Mouse (Mus musculus): Measurements from ENCODE around the gene Hist3h2ba. TPM values are rescaled to one million over a fixed set of nuclear protein-coding genes. Genes with fewer than 3 reads are reported as not detected.

Gene Hist3h2ba
- polyA plus RNA-seq, 1 experiment from 2014 or later = 36.5 TPM

DNA sequence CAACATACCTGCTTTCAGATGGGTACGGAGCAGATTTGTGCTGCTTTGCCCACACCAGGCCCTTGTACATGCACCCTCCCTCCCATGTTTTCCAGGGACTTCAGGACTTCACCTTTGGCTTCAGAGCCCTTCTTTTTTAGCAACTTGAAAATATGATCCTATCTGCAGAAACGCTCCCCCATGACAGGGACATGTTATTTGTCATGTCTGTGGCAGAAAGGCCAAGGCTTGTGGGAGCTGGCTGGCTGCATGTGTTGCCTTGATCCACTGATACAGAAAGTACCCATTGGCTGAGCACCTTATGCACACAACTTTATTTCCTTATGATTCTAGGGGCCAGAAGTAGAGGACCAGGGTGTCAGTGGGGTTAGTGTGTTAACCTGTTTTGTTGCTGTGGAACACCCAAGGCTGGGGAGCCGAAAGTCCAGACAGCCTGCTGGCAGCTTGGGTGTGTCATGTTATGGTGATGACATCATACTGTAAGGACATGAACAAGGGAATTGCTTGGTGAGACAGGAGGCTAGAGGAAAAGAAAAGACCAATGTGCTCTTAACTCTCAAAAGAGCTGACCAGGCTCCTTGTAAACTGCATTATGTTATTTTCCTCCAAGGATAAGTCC is 36.7 kb downstream of the Hist3h2ba start:
- Histone ChIP-seq H3K4me1 (peaks cover 17% of the 10 kb centered on the region), H3K9me3 (no peaks in the 10 kb centered on the region), H3K4me3 (no peak overlapping the region), H3K27me3 (ENCODE audit: poor library complexity, severe bottlenecking) (no peaks in the 10 kb centered on the region), H3K27ac (no peak overlapping the region), H3K36me3 (replicated peaks) (peaks cover 98% of the 10 kb centered on the region)
- DNase-seq (ENCODE audit: extremely low spot score, low spot score) = no peak
- WGBS = 95% methylated on average over 3 of the region's 3 CpGs

DNA sequence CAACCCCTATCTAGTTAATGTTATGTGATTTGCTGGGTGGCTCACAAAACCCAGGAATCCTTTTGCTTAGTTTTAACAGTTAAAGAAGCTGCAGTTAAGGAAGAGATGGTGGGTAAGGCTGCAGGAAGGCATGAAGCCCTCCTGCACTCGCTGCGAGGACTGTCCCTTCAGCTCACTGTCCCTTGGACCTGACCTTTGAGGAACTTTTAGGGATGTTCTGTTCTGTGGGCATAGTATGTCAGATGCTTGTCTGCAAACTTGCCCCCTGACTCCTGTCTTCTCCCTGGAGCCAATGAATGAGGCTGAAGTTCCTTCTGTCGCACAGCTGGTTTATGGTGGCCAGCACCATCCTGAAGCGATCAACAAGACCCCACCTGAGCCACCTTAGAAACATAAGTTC is 40.4 kb downstream of the Hist3h2ba start:
- Histone ChIP-seq H3K4me3 (no peak overlapping the region), H3K4me1 (peaks cover 6% of the 10 kb centered on the region), H3K36me3 (replicated peaks) (peaks cover 72% of the 10 kb centered on the region), H3K27me3 (ENCODE audit: poor library complexity, severe bottlenecking) (peaks cover 25% of the 10 kb centered on the region), H3K9me3 (no peaks in the 10 kb centered on the region), H3K27ac (no peak overlapping the region)
- WGBS = 93% methylated on average over 4 of the region's 4 CpGs
- DNase-seq (ENCODE audit: extremely low spot score, low spot score) = no peak

DNA sequence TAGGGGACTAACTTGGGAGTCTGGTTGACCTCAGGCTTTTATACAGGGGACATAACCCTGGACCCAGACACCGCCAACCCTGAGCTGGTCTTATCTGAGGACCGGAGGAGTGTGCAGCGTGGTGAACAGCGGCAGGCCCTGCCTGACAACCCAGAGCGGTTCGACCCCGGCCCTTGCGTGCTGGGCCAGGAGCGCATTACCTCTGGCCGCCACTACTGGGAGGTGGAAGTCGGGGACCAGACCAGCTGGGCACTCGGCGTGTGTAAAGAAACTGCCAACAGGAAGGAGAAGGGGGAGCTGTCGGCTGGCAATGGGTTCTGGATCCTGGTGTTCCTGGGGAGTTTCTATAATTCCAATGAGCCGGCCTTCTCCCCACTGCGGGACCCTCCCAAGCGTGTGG is 41.4 kb downstream of the Hist3h2ba start:
- DNase-seq (ENCODE audit: extremely low spot score, low spot score) = no peak
- peaks cover 62% of the 10 kb centered on the region for H3K36me3 ChIP-seq (replicated peaks)
- 94% methylated on average over 17 of the region's 17 CpGs for WGBS

DNA sequence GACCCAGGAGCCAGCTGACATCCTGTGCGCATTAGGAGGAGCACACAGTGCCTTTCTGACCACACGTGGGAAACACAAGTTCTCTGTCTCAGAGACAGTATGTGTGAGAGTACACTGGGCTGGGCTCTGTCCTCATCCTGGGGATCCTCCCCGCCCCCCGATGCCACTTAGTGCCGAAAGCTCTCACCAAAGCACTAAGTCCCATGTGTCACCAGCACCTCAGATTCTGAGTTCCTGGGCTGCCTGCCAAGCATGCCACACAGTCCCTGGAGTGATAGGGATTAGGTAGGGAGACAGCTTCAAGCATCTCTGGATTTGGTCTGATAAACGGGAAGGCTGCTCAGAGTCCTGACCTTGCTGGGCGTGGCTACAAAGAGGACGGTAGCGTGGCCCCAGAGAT is 42.1 kb downstream of the Hist3h2ba start:
- H3K4me1 ChIP-seq = peaks cover 16% of the 10 kb centered on the region
- H3K27me3 ChIP-seq (ENCODE audit: poor library complexity, severe bottlenecking) = peaks cover 41% of the 10 kb centered on the region
- no peak overlapping the region for H3K27ac ChIP-seq
- WGBS = 90% methylated on average over 9 of the region's 9 CpGs
- peaks cover 56% of the 10 kb centered on the region for H3K36me3 ChIP-seq (replicated peaks)
- no peaks in the 10 kb centered on the region for H3K9me3 ChIP-seq
- H3K4me3 ChIP-seq = no peak overlapping the region
- no peak for DNase-seq (ENCODE audit: extremely low spot score, low spot score)

More for the DNA sequence above, 41.4 kb downstream of the Hist3h2ba start:
- peaks cover 35% of the 10 kb centered on the region for H3K27me3 ChIP-seq (ENCODE audit: poor library complexity, severe bottlenecking)
- H3K4me1 ChIP-seq = peaks cover 16% of the 10 kb centered on the region
- H3K4me3 ChIP-seq = no peak overlapping the region
- H3K9me3 ChIP-seq = no peaks in the 10 kb centered on the region
- no peak overlapping the region for H3K27ac ChIP-seq

DNA sequence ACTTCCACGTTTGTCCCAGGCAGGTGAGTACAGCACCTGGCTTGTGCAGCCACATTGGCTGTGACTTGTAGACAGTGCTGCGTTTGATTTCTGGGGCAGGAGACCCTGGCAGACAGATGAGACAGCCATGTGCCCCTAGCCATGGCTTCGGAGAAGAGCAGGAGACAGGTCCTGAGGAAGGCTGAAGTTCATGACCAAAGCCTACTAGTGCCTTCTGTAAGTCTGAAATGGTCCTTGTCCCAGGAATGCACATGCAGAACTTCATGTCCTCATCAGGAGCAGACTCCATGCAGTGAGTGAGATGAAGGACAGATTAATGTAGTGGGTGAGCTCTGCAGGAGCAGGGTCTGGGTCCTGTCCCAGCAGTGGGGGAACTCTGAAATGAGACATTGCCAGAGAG is 43.2 kb downstream of the Hist3h2ba start:
- Histone ChIP-seq H3K4me1 (peaks cover 16% of the 10 kb centered on the region), H3K9me3 (no peaks in the 10 kb centered on the region), H3K36me3 (replicated peaks) (peaks cover 45% of the 10 kb centered on the region), H3K27me3 (ENCODE audit: poor library complexity, severe bottlenecking) (peaks cover 52% of the 10 kb centered on the region), H3K4me3 (no peak overlapping the region), H3K27ac (no peak overlapping the region)
- no peak for DNase-seq (ENCODE audit: extremely low spot score, low spot score)
- 81% methylated on average over 3 of the region's 3 CpGs for WGBS

DNA sequence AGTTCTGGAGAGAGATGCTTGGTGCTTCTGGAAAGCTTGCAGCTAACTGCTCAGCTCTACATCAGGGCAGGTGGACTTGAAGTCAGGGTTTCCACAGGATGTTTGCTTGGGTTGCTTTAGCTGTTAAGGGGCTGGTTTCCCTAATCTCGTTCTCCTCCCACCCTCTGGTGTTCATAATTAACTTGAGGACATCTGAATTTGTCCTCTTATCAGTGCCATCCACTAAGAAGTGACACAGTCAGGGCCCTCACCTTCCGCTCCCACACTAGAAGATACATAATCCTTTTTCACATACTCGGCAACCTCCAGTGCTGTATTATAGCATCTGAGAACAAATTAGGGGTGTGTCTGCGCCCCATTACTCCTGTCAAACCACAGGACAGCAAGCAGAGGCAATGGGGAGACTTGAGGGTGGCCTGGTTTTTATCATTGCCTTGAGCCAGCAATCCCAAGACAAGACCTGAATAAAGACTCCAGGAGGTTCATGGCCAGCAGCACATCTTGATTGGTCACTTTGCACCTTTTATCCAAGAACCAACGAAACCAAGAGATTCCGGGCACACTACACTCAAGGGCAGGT is 44.5 kb downstream of the Hist3h2ba start:
- H3K36me3 ChIP-seq (replicated peaks) = peaks cover 33% of the 10 kb centered on the region
- H3K27ac ChIP-seq = no peak overlapping the region
- H3K4me3 ChIP-seq = no peak overlapping the region
- no peaks in the 10 kb centered on the region for H3K9me3 ChIP-seq
- H3K27me3 ChIP-seq (ENCODE audit: poor library complexity, severe bottlenecking) = peaks cover 65% of the 10 kb centered on the region
- 83% methylated on average over 6 of the region's 6 CpGs for WGBS
- DNase-seq (ENCODE audit: extremely low spot score, low spot score) = no peak
- H3K4me1 ChIP-seq = peaks cover 16% of the 10 kb centered on the region

DNA sequence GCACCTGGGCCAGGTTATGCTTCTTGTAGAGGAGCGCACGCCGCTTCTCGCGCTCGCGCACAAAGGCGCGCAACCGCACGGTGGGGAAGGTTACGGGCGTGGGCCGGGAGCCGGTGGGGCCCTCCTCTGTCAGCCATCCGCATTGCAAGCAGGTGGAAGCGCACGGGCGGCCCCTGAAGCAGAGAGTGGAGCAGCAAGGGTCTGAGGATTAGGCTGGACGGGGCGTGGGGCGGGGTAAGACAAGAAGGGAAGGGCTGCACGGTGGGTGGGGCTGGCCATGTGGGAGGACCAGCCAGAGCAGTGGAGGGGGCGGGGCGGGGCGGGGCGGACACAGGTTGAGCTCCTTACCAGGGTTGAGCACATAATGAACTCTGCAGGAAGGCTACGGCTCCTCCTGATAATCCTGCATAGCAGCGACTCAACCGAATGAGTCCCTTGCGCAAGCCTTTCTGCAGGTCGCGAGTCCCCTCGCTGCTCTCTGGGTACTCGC is 45.7 kb downstream of the Hist3h2ba start:
- H3K36me3 ChIP-seq (replicated peaks) = peaks cover 21% of the 10 kb centered on the region
- DNase-seq (ENCODE audit: extremely low spot score, low spot score) = peak; percentile 74
- peaks cover 69% of the 10 kb centered on the region for H3K27me3 ChIP-seq (ENCODE audit: poor library complexity, severe bottlenecking)
- H3K9me3 ChIP-seq = no peaks in the 10 kb centered on the region
- H3K4me3 ChIP-seq = peak overlapping the region; percentile 52
- H3K4me1 ChIP-seq = peaks cover 20% of the 10 kb centered on the region
- WGBS = 1% methylated on average over 33 of the region's 35 CpGs
- peak overlapping the region; percentile 49; the same call in 1 of the 2 replicates for H3K27ac ChIP-seq

DNA sequence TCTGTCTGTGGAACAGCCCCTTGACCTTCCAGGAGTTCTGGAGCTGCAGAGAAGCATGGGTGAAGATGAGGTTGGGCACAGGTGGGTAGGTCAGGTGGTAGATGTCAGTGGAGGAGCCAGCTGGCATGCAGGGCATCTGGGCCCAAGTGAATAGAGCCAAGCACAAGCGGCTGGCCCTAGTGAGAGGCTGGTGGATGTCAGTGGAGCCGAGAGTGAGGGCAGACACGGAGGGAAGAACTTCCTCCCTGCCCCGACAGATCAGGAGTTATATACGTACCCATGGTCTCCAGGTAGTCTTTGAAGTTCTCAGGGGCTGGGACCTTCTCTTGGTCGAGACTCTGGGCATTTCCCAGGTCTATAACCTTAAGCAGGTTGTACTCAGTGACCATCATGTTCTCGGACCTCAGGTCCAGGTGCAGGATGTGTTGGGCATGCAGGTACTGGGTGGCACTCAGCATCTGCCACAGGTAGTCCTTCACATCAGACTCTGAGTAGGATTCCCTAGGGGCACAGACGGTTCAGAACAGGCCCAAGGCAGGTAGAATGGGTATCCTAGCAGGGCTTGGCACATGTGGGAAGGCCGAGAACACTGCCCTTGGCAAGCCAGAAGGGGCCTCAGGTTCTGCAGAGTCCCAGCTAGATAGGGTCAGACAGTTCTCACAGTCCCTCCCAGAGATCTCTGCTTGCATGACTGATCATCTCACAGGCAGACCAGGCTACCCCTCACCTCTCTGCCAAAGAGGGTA is 46.5 kb downstream of the Hist3h2ba start:
- 85% methylated on average over 9 of the region's 9 CpGs for WGBS
- Histone ChIP-seq H3K4me1 (peaks cover 20% of the 10 kb centered on the region), H3K27ac (no peak overlapping the region), H3K4me3 (peak overlapping the region; percentile 52; the same call in 1 of the 2 replicates), H3K27me3 (ENCODE audit: poor library complexity, severe bottlenecking) (peaks cover 76% of the 10 kb centered on the region), H3K36me3 (replicated peaks) (peaks cover 12% of the 10 kb centered on the region), H3K9me3 (no peaks in the 10 kb centered on the region)
- DNase-seq (ENCODE audit: extremely low spot score, low spot score) = no peak

DNA sequence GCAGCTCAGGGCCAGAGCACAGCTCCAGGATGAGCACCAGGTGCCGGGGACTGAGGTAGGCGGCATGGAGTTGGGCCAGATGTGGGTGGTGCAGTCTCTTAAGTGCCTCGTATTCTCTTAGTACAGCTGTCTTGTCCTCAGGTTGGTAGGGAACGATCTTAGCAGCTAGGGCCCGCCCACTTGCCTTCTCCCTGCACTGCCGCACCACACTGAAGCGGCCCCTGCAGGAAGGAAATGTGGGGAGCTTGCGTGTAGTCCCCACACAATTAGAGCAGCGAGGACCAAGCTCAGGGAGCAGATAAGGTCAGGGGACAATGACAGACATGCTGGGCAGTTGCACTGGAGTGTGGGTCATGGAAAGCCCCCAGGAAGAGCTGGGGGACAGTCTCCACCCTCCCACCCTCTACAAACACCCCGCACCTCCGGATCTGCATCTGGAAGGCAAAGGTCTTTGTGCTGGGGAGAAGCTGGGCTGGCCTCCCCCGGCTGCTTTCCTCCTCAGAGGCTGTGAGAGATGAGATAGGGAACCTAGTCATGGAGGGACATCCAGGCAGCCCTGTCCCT is 47.2 kb downstream of the Hist3h2ba start:
- no peaks in the 10 kb centered on the region for H3K9me3 ChIP-seq
- no peak overlapping the region for H3K4me3 ChIP-seq
- no peak overlapping the region for H3K27ac ChIP-seq
- 61% methylated on average over 12 of the region's 12 CpGs for whole genome bisulfite sequencing
- DNase-seq (ENCODE audit: extremely low spot score, low spot score) = no peak
- peaks cover 6% of the 10 kb centered on the region for H3K36me3 ChIP-seq (replicated peaks)
- peaks cover 20% of the 10 kb centered on the region for H3K4me1 ChIP-seq
- H3K27me3 ChIP-seq (ENCODE audit: poor library complexity, severe bottlenecking) = peaks cover 76% of the 10 kb centered on the region

DNA sequence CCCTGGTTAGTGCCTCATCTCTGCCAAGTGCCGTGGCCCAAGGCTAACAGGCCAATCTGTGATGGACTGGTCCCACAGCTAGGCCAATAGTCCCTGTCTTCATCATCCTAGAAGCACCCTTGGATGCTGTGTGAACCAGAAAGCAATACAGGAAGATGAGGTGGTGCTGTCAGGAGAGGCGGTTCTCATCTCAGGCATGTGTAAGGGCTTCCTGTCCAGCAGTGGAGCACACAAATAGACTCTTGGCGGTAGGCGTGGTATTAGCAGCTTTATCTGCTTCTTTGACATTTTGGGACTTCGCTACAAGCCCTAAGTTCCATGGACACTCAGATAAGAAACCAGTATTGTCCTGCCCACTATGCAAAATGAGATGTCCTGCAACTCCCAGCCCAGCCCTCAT is 48.8 kb downstream of the Hist3h2ba start:
- Histone ChIP-seq H3K4me1 (peaks cover 20% of the 10 kb centered on the region), H3K9me3 (no peaks in the 10 kb centered on the region), H3K27me3 (ENCODE audit: poor library complexity, severe bottlenecking) (peaks cover 67% of the 10 kb centered on the region), H3K27ac (no peak overlapping the region), H3K36me3 (replicated peaks) (no peaks in the 10 kb centered on the region), H3K4me3 (no peak overlapping the region)
- 89% methylated on average over 5 of the region's 5 CpGs for WGBS
- DNase-seq (ENCODE audit: extremely low spot score, low spot score) = no peak
